Mouse (Mus musculus) myocyte (in vitro differentiated cells): ENCODE data around the gene 2510009E07Rik. TPM values are rescaled to one million over a fixed set of nuclear protein-coding genes. Genes with fewer than 3 reads are reported as not detected.

Source experiments
- H3K27me3 ChIP-seq: one replicate; pipeline ENCODE4 v1.6.1; 2011; ENCODE audit not compliant: control insufficient read depth, insufficient read depth, insufficient read length
- H3K36me3 ChIP-seq: one replicate; pipeline ENCODE4 v1.6.1; 2011; ENCODE audit not compliant: control insufficient read depth, insufficient read depth
- H3K4me2 ChIP-seq: one replicate; pipeline ENCODE4 v1.6.1; 2011; ENCODE audit warnings: low read depth, control low read depth
- H3K4me3 ChIP-seq: one replicate; pipeline ENCODE4 v1.5.1; 2011; ENCODE audit warnings: mild to moderate bottlenecking, control low read depth, moderate library complexity
- H3K79me2 ChIP-seq: one replicate; pipeline ENCODE4 v1.6.1; 2011; ENCODE audit not compliant: control insufficient read depth, insufficient read depth
- H3ac ChIP-seq: one replicate; pipeline ENCODE4 v1.6.1; 2011; ENCODE audit not compliant: control insufficient read depth, insufficient read length
- CEBPB ChIP-seq: IDR thresholded peaks from 2 replicates; pipeline ENCODE4 v1.6.1; 2011; ENCODE audit warnings: mild to moderate bottlenecking, moderate library complexity; ENCODE audit not compliant: poor library complexity, insufficient read depth, severe bottlenecking
- E2F4 ChIP-seq: IDR thresholded peaks from one replicate; pipeline ENCODE4 v1.6.1; 2011; ENCODE audit warnings: mild to moderate bottlenecking, control low read depth, moderate library complexity; ENCODE audit not compliant: insufficient read depth
- MAX ChIP-seq: IDR thresholded peaks from one replicate; pipeline ENCODE4 v1.6.1; 2011; ENCODE audit warnings: low read depth, mild to moderate bottlenecking, control low read depth
- MYOD1 ChIP-seq, 3 experiments: IDR thresholded peaks; one replicate each; pipeline ENCODE4 v1.6.1; 2011; ENCODE audit warnings: control low read depth in 2 of 3, low read depth in 2 of 3, mild to moderate bottlenecking in 2 of 3, moderate library complexity in 1 of 3; ENCODE audit not compliant: insufficient read length in 2 of 3, control insufficient read depth in 1 of 3
- MYOG ChIP-seq, 3 experiments: IDR thresholded peaks; one replicate each; pipeline ENCODE4 v1.6.1; 2011; ENCODE audit warnings: control low read depth in 2 of 3, low read depth in 2 of 3, mild to moderate bottlenecking in 2 of 3; ENCODE audit not compliant: insufficient read length in 2 of 3, control insufficient read depth in 1 of 3, insufficient read depth in 1 of 3
- POLR2A ChIP-seq: IDR thresholded peaks from one replicate; pipeline ENCODE4 v1.6.1; 2011; ENCODE audit warnings: low read depth, mild to moderate bottlenecking, control low read depth, moderate library complexity; ENCODE audit not compliant: insufficient read length
- POLR2AphosphoS2 ChIP-seq: IDR thresholded peaks from one replicate; pipeline ENCODE4 v1.6.1; 2011; ENCODE audit warnings: low read depth, control low read depth; ENCODE audit not compliant: insufficient read length
- REST ChIP-seq: IDR thresholded peaks from one replicate; pipeline ENCODE4 v1.6.1; 2011; ENCODE audit warnings: mild to moderate bottlenecking, control low read depth, moderate library complexity; ENCODE audit not compliant: insufficient read depth, insufficient read length
- SRF ChIP-seq: IDR thresholded peaks from one replicate; pipeline ENCODE4 v1.6.1; 2011; ENCODE audit warnings: low read depth; ENCODE audit not compliant: control insufficient read depth, insufficient read length
- TCF12 ChIP-seq: IDR thresholded peaks from one replicate; pipeline ENCODE4 v1.6.1; 2011; ENCODE audit warnings: mild to moderate bottlenecking, control low read depth; ENCODE audit not compliant: poor library complexity, insufficient read depth, severe bottlenecking
- TCF3 ChIP-seq: IDR thresholded peaks from one replicate; pipeline ENCODE4 v1.6.1; 2011; ENCODE audit warnings: low read depth, control low read depth; ENCODE audit not compliant: insufficient read length
- USF1 ChIP-seq: IDR thresholded peaks from one replicate; pipeline ENCODE4 v1.6.1; 2011; ENCODE audit warnings: low read depth, mild to moderate bottlenecking, control low read depth, moderate library complexity
- polyA plus RNA-seq: library from polyadenylated mRNA; unstranded; fragments of >200 nt; fragmentation: generic; extraction: Trizol; gene quantifications from one replicate; pipeline ENCODE4 v1.2.1, GENCODE M21; 2012; ENCODE audit warnings: missing spikeins

Gene 2510009E07Rik
- polyA plus RNA-seq, 1 experiment, result 4.4 TPM

DNA sequence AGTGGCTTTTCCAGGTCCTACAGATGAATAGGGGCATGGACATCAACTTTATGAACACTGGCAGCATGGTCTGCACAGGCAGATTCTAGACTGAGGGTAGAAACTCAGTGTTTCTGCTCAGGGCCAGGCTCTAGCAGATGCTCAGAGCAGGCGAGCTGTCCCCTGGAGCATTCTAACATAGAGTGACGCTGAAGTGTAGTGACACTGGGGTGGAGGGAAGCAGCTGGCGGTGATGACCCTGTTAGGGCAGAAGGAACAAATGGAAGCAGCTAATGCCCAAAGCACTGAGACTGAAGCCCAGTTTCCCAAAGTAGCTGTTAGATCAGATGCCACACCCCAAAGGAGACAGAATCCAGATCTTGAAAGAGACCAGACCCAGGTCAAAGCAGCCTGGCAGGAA lies 48.0 kb downstream of the 2510009E07Rik start:
- no peaks in the 10 kb centered on the region for H3K27me3 ChIP-seq
- no peak overlapping the region for H3K4me2 ChIP-seq
- no peaks in the 10 kb centered on the region for H3K79me2 ChIP-seq
- H3ac ChIP-seq, result no peak overlapping the region
- TF ChIP-seq MAX (no peak), TCF3 (no peak), POLR2A (no peak), TCF12 (no peak), SRF (no peak), MYOG (IDR thresholded peaks at IDR 0.05; ENCODE audit: control insufficient read depth in 1 of 3, insufficient read depth in 1 of 3, insufficient read length in 2 of 3, low read depth in 2 of 3) (no peak), USF1 (no peak), CEBPB (no peak), POLR2AphosphoS2 (no peak), REST (no peak), E2F4 (no peak), MYOD1 (IDR thresholded peaks at IDR 0.05; ENCODE audit: control insufficient read depth in 1 of 3, insufficient read length in 2 of 3, low read depth in 2 of 3) (no peak)
- no peak overlapping the region for H3K4me3 ChIP-seq
- H3K36me3 ChIP-seq, result peaks cover 3% of the 10 kb centered on the region

DNA sequence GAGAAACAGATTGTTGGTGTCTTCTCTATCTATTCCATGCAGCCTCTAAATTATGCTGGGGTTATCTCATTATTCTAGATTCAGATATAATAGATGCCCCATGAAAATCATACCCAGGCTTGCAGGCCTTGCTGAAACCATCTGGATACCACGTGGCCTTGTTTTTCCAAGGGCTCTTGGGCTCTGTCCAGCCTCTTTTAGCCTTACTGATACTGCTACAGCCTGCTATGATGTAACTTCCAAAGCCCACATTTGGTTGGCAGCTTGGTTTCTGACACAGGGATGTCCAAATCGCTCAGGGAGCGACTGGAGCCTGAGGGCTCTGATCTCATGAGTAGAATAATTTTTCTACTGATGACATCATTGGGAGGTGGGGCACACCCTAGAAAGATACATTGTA lies 48.5 kb downstream of the 2510009E07Rik start:
- no peak for TF ChIP-seq TCF3
- TF ChIP-seq CEBPB, result no peak
- TF ChIP-seq MYOG (IDR thresholded peaks at IDR 0.05; ENCODE audit: control insufficient read depth in 1 of 3, insufficient read depth in 1 of 3, insufficient read length in 2 of 3, low read depth in 2 of 3), result no peak
- no peak for TF ChIP-seq SRF
- TF ChIP-seq POLR2A, result no peak
- TF ChIP-seq REST, result no peak
- TF ChIP-seq MYOD1 (IDR thresholded peaks at IDR 0.05; ENCODE audit: control insufficient read depth in 1 of 3, insufficient read length in 2 of 3, low read depth in 2 of 3), result no peak
- no peak for TF ChIP-seq MAX
- TF ChIP-seq TCF12, result no peak
- TF ChIP-seq POLR2AphosphoS2, result no peak
- TF ChIP-seq E2F4, result no peak

DNA sequence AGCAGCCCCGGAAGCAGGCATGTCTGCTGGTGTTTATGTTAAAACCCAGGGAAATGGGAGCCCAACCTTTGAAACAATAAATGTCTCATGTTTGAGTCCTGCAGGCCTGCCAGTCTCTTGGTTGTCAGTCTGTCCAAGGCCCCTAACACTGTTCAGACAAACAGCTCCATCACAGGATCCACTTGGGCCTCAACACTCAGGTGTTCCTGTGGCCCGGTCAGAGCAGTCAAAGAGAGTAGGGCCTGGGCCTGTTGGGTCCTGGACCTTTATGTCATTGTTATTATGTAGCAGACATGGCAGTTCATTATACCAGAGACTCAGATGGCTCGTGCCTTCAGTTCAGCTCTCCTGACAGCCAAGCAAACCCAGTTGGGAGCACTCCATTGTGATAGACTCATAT lies 49.9 kb downstream of the 2510009E07Rik start:
- TF ChIP-seq POLR2AphosphoS2 (no peak), SRF (no peak), TCF12 (no peak), TCF3 (no peak), E2F4 (no peak), MYOG (IDR thresholded peaks at IDR 0.05; ENCODE audit: control insufficient read depth in 1 of 3, insufficient read depth in 1 of 3, insufficient read length in 2 of 3, low read depth in 2 of 3) (no peak), MAX (no peak), MYOD1 (IDR thresholded peaks at IDR 0.05; ENCODE audit: control insufficient read depth in 1 of 3, insufficient read length in 2 of 3, low read depth in 2 of 3) (no peak), REST (no peak), USF1 (no peak), POLR2A (no peak), CEBPB (no peak)
- no peaks in the 10 kb centered on the region for H3K79me2 ChIP-seq
- no peak overlapping the region for H3ac ChIP-seq
- peaks cover 3% of the 10 kb centered on the region for H3K36me3 ChIP-seq
- no peaks in the 10 kb centered on the region for H3K27me3 ChIP-seq
- no peak overlapping the region for H3K4me3 ChIP-seq
- no peak overlapping the region for H3K4me2 ChIP-seq

More for the DNA sequence above, 48.5 kb downstream of the 2510009E07Rik start:
- Histone ChIP-seq H3K4me2 (no peak overlapping the region), H3ac (no peak overlapping the region), H3K79me2 (no peaks in the 10 kb centered on the region), H3K27me3 (no peaks in the 10 kb centered on the region), H3K4me3 (no peak overlapping the region), H3K36me3 (peaks cover 3% of the 10 kb centered on the region)

DNA sequence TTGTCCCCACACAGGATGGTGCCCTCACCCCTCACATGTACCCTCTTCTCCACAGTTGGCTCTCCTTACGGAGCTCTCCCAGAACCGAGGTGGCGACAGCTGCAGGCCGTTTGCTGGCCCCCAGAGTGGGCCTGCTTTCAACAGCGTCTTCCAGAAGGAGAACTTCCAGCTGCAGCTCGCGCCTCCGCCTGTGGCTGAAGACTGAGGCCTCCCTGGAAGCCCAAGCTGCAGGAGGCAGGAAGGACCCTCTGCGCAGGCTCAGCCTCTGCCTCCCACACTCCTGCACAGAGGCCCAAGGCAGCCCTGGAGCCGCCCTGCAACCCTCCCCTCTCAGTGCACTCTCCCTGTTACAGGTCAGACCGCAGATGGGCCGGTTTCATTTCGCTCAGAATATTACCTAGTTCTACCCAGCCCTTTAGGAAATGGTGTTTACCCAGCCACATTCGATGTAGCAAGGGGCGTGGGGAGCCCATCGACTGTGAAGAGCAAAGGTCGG lies 50.4 kb downstream of the 2510009E07Rik start:
- TF ChIP-seq SRF (no peak), REST (no peak)
- H3K4me3 ChIP-seq, result no peak overlapping the region
- H3K36me3 ChIP-seq, result peaks cover 3% of the 10 kb centered on the region
- no peak overlapping the region for H3ac ChIP-seq
- H3K27me3 ChIP-seq, result no peaks in the 10 kb centered on the region
- no peak overlapping the region for H3K4me2 ChIP-seq
- no peaks in the 10 kb centered on the region for H3K79me2 ChIP-seq

DNA sequence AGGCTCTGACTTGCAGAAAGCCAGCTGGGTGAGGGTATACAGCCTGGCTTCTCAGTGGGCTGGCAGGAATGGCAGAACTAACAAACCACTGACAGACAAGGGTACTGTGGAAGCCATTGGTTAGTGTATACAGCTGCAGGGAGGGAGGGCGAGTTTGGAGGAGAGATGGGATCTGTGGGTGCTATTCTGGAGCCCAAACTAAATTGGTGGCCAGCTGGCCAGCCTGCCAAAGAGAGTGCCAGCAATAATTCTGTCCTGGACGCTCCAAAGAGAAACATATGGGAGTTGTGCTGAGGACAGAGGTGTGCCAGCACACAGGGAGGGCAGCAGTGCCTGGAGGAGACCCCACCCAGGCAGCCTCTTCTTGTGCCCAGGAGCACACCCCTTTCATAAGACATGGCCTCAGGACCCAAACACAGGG lies 50.8 kb downstream of the 2510009E07Rik start:
- H3K27me3 ChIP-seq, result no peaks in the 10 kb centered on the region
- H3ac ChIP-seq, result no peak overlapping the region
- no peak overlapping the region for H3K4me3 ChIP-seq
- H3K4me2 ChIP-seq, result no peak overlapping the region
- no peaks in the 10 kb centered on the region for H3K79me2 ChIP-seq
- TF ChIP-seq POLR2AphosphoS2 (no peak), USF1 (no peak), CEBPB (no peak)
- peaks cover 3% of the 10 kb centered on the region for H3K36me3 ChIP-seq
